Mouse (Mus musculus) neural tube, embryonic 11.5 days (tissue): Measurements from ENCODE around the gene Slc4a1ap. TPM values are rescaled to one million over a fixed set of nuclear protein-coding genes. Genes with fewer than 3 reads are reported as not detected.
A peak's percentile ranks its signal among the peaks of the same experiment; 100 is the strongest.
"Not testable (repeated sequence)": the region's sequence is repeated elsewhere in the genome, so short reads cannot be mapped to it uniquely, and the experiment has no call there.

ENCODE experiments used
- ATAC-seq: fragments of 200-750 bp; cut with Nextera tagmentation; 2 replicates; pipeline ENCODE4 v1.8.0; 2017; ENCODE audit warnings: moderate number of reproducible peaks, mild to moderate bottlenecking, moderate TSS enrichment, moderate library complexity; ENCODE audit not compliant: insufficient read depth, low FRiP score, low TSS enrichment
- DNase-seq: peaks from one replicate; pipeline ENCODE4 v3.0.0-alpha.2; 2015; ENCODE audit warnings: low spot score
- H3K27ac ChIP-seq: fragments of 300-500 bp; sonication (generic); 2 replicates; pipeline ENCODE4 v1.5.1; 2014; ENCODE audit warnings: low read depth, mild to moderate bottlenecking, low read length
- H3K27me3 ChIP-seq: fragments of 300-500 bp; sonication (generic); 2 replicates; pipeline ENCODE4 v1.6.1; 2014; ENCODE audit warnings: mild to moderate bottlenecking, low read length, mixed read lengths; ENCODE audit not compliant: control insufficient read depth, insufficient read depth
- H3K36me3 ChIP-seq: fragments of 300-500 bp; sonication (generic); 2 replicates; pipeline ENCODE4 v1.6.1; 2014; ENCODE audit warnings: mild to moderate bottlenecking, low read length, moderate library complexity, mixed read lengths; ENCODE audit not compliant: control insufficient read depth, insufficient read depth
- H3K4me1 ChIP-seq: fragments of 300-500 bp; sonication (generic); 2 replicates; pipeline ENCODE4 v1.6.1; 2014; ENCODE audit warnings: low read length, mixed read lengths; ENCODE audit not compliant: control insufficient read depth, insufficient read depth
- H3K4me2 ChIP-seq: fragments of 300-500 bp; sonication (generic); 2 replicates; pipeline ENCODE4 v1.6.1; 2014; ENCODE audit warnings: low read depth, mild to moderate bottlenecking, moderate library complexity
- H3K4me3 ChIP-seq: fragments of 300-500 bp; sonication (generic); 2 replicates; pipeline ENCODE4 v1.5.1; 2014; ENCODE audit warnings: low read depth, low read length
- H3K9ac ChIP-seq: fragments of 300-500 bp; sonication (generic); 2 replicates; pipeline ENCODE4 v1.6.1; 2014; ENCODE audit warnings: mild to moderate bottlenecking, low read length
- H3K9me3 ChIP-seq: fragments of 300-500 bp; sonication (generic); 2 replicates; pipeline ENCODE4 v1.6.1; 2016; ENCODE audit warnings: low read length; ENCODE audit not compliant: control insufficient read depth
- WGBS: fragments of 180-500 bp; shearing (Covaris S2); extraction: QIAGEN DNeasy Blood & Tissue Kit; methylation state at CpG from one replicate; pipeline ENCODE4 v1.1.7; 2014; 5-methylcytosine and 5-hydroxymethylcytosine counted together
- polyA plus RNA-seq: library from polyadenylated mRNA; unstranded; fragments of >200 nt; fragmentation: Nextera tagmentation; extraction: Ambion mirVana; gene quantifications from 2 replicates; pipeline ENCODE4 v1.2.1, GENCODE M21; 2014

The Slc4a1ap gene
- polyA plus RNA-seq, 1 experiment from 2014 or later: 35.4 TPM

- DNase-seq: no peak
- Histone ChIP-seq H3K4me3 (no peak overlapping the region), H3K4me1 (no peaks in the 10 kb centered on the region), H3K27me3 (no peaks in the 10 kb centered on the region), H3K36me3 (no peaks in the 10 kb centered on the region), H3K27ac (no peak overlapping the region), H3K4me2 (no peak overlapping the region), H3K9me3 (no peaks in the 10 kb centered on the region), H3K9ac (no peak overlapping the region)
- ATAC-seq: no peak
- WGBS: 87% methylated on average over 6 of the region's 6 CpGs
Measured at GRCm38 (mm10) chr5:31581263-31581662, 54.5 kb downstream of the Slc4a1ap start.

- no peak overlapping the region for H3K4me2 ChIP-seq
- no peaks in the 10 kb centered on the region for H3K36me3 ChIP-seq
- H3K4me1 ChIP-seq: no peaks in the 10 kb centered on the region
- no peaks in the 10 kb centered on the region for H3K9me3 ChIP-seq
- no peak overlapping the region for H3K4me3 ChIP-seq
- WGBS: 85% methylated on average over 3 of the region's 3 CpGs
- H3K9ac ChIP-seq: no peak overlapping the region
- no peaks in the 10 kb centered on the region for H3K27me3 ChIP-seq
- ATAC-seq: no peak
- DNase-seq: no peak
- H3K27ac ChIP-seq: no peak overlapping the region
Measured at GRCm38 (mm10) chr5:31581932-31582331, 55.1 kb downstream of the Slc4a1ap start.

- Histone ChIP-seq H3K4me1 (no peaks in the 10 kb centered on the region), H3K36me3 (no peaks in the 10 kb centered on the region), H3K27me3 (no peaks in the 10 kb centered on the region), H3K9ac (no peak overlapping the region), H3K27ac (no peak overlapping the region), H3K4me2 (no peak overlapping the region), H3K9me3 (no peaks in the 10 kb centered on the region), H3K4me3 (no peak overlapping the region)
- no peak for DNase-seq
- 85% methylated on average over 2 of the region's 2 CpGs for WGBS
- no peak for ATAC-seq
Measured at GRCm38 (mm10) chr5:31583261-31583660, 56.5 kb downstream of the Slc4a1ap start.

GRCm38 (mm10) chr5:31585526-31585925, 58.7 kb downstream of the Slc4a1ap start:
- Histone ChIP-seq H3K9ac (no peak overlapping the region), H3K27ac (no peak overlapping the region), H3K36me3 (no peaks in the 10 kb centered on the region), H3K4me3 (no peak overlapping the region), H3K9me3 (no peaks in the 10 kb centered on the region; the same call in 1 of the 2 replicates), H3K27me3 (no peaks in the 10 kb centered on the region), H3K4me1 (no peaks in the 10 kb centered on the region), H3K4me2 (no peak overlapping the region)
- 91% methylated on average over 4 of the region's 4 CpGs for WGBS
- no peak for ATAC-seq
- DNase-seq: no peak

- Histone ChIP-seq H3K4me1 (no peaks in the 10 kb centered on the region), H3K36me3 (no peaks in the 10 kb centered on the region), H3K4me2 (no peak overlapping the region), H3K27me3 (no peaks in the 10 kb centered on the region), H3K9ac (no peak overlapping the region), H3K4me3 (no peak overlapping the region), H3K9me3 (no peaks in the 10 kb centered on the region; the same call in 1 of the 2 replicates), H3K27ac (no peak overlapping the region)
- ATAC-seq (no peak), DNase-seq (no peak)
- WGBS: 60% methylated on average over 2 of the region's 2 CpGs
Measured at GRCm38 (mm10) chr5:31588016-31588415, 61.2 kb downstream of the Slc4a1ap start.

GRCm38 (mm10) chr5:31588672-31589071, 61.9 kb downstream of the Slc4a1ap start:
- 86% methylated on average over 8 of the region's 8 CpGs for WGBS
- H3K27me3 ChIP-seq, H3K4me2 ChIP-seq, ATAC-seq, H3K4me3 ChIP-seq, H3K27ac ChIP-seq, H3K9me3 ChIP-seq, H3K9ac ChIP-seq, H3K36me3 ChIP-seq, DNase-seq, H3K4me1 ChIP-seq: not testable (repeated sequence)

- Histone ChIP-seq H3K27ac (no peak overlapping the region), H3K4me3 (no peak overlapping the region), H3K9me3 (no peaks in the 10 kb centered on the region; the same call in 1 of the 2 replicates), H3K4me1 (no peaks in the 10 kb centered on the region), H3K27me3 (no peaks in the 10 kb centered on the region), H3K9ac (no peak overlapping the region), H3K36me3 (no peaks in the 10 kb centered on the region), H3K4me2 (no peak overlapping the region)
- ATAC-seq: no peak
- WGBS: 68% methylated on average over 14 of the region's 14 CpGs
- DNase-seq: peak; percentile 26
Measured at GRCm38 (mm10) chr5:31589711-31590319, 63.0 kb downstream of the Slc4a1ap start.

- no peak overlapping the region for H3K4me2 ChIP-seq
- H3K9me3 ChIP-seq: no peaks in the 10 kb centered on the region; the same call in 1 of the 2 replicates
- ATAC-seq (no peak), DNase-seq (no peak)
- H3K27ac ChIP-seq: no peak overlapping the region
- no peaks in the 10 kb centered on the region for H3K27me3 ChIP-seq
- no peak overlapping the region for H3K9ac ChIP-seq
- H3K4me1 ChIP-seq: no peaks in the 10 kb centered on the region
- WGBS: 92% methylated on average over 7 of the region's 7 CpGs
- H3K4me3 ChIP-seq: no peak overlapping the region
- no peaks in the 10 kb centered on the region for H3K36me3 ChIP-seq
Measured at GRCm38 (mm10) chr5:31591122-31591521, 64.3 kb downstream of the Slc4a1ap start.

- H3K4me3 ChIP-seq: no peak overlapping the region
- H3K4me1 ChIP-seq: no peaks in the 10 kb centered on the region
- H3K27me3 ChIP-seq: no peaks in the 10 kb centered on the region
- H3K9me3 ChIP-seq: no peaks in the 10 kb centered on the region
- DNase-seq (no peak), ATAC-seq (no peak)
- no peaks in the 10 kb centered on the region for H3K36me3 ChIP-seq
- WGBS: 52% methylated on average over 4 of the region's 4 CpGs
- H3K4me2 ChIP-seq: no peak overlapping the region
- H3K27ac ChIP-seq: no peak overlapping the region
- no peak overlapping the region for H3K9ac ChIP-seq
Measured at GRCm38 (mm10) chr5:31595868-31596267, 69.1 kb downstream of the Slc4a1ap start.
